Mouse (Mus musculus): Measurements from ENCODE around the gene Cldn2. TPM values are rescaled to one million over a fixed set of nuclear protein-coding genes. Genes with fewer than 3 reads are reported as not detected.
A peak's percentile ranks its signal among the peaks of the same experiment; 100 is the strongest.

The Cldn2 gene
- polyA plus RNA-seq, 1 experiment from 2014 or later: 0.11 TPM

DNA sequence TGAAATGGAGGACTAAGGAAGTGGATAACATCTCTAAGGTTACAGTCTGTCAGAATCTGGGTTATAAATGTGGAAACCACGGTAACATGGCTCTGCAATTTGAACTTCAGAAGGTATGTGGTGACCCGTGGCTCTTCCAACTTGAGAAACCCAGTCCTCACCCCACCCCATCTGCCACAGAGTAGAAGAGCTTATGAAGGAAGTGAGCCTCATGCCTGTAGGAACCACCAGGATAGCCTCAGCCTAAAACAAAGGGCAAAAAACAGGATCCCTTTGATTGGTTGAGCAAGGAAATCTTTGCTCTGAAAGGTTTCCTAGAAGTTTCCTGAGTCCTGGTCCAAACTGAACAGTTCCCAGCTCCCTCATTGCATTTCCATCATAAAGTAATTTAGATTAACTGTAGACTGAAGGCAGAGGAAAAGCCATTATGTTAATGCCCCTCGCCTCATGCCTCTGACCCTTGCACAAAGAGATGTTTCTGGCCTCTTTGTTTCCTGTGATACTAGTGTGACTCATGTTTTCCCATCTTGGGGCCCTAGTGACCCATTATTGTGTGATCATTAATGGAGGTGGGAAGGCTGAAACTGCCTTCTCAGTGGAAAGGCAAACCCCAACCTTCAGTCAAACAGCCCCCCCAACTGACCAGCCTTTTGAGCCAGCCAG lies 12.1 kb downstream of the Cldn2 start:
- H3K27ac ChIP-seq: no peak overlapping the region
- H3K9ac ChIP-seq (replicated peaks): no peak overlapping the region
- H3K4me2 ChIP-seq (replicated peaks): no peak overlapping the region
- H3K9me3 ChIP-seq: no peaks in the 10 kb centered on the region
- ATAC-seq: no peak
- 0 out of 2 replicates have a peak, but pooled peaks cover 4% of the 10 kb centered on the region for H3K4me1 ChIP-seq (replicated peaks)
- H3K27me3 ChIP-seq: peaks cover 44% of the 10 kb centered on the region
- H3K36me3 ChIP-seq: no peaks in the 10 kb centered on the region
- H3K4me3 ChIP-seq (replicated peaks): no peak overlapping the region
- 75% methylated on average over 3 of the region's 3 CpGs for WGBS

GRCm38 (mm10) chrX:139813299-139814002 lies 12.8 kb downstream of the Cldn2 start:
- no peaks in the 10 kb centered on the region for H3K9me3 ChIP-seq
- no peak overlapping the region for H3K27ac ChIP-seq
- WGBS: 71% methylated on average over 9 of the region's 9 CpGs
- H3K4me2 ChIP-seq (replicated peaks): no peak overlapping the region
- H3K27me3 ChIP-seq: peaks cover 44% of the 10 kb centered on the region
- H3K4me1 ChIP-seq (replicated peaks): no peaks in the 10 kb centered on the region
- no peak overlapping the region for H3K9ac ChIP-seq (replicated peaks)
- no peak for ATAC-seq
- no peak overlapping the region for H3K4me3 ChIP-seq (replicated peaks)
- no peaks in the 10 kb centered on the region for H3K36me3 ChIP-seq

GRCm38 (mm10) chrX:139814018-139814635 lies 13.5 kb downstream of the Cldn2 start:
- no peak overlapping the region for H3K27ac ChIP-seq
- H3K4me1 ChIP-seq (replicated peaks): no peaks in the 10 kb centered on the region
- no peaks in the 10 kb centered on the region for H3K9me3 ChIP-seq
- H3K27me3 ChIP-seq: peaks cover 38% of the 10 kb centered on the region
- 89% methylated on average over 8 of the region's 8 CpGs for WGBS
- no peak for ATAC-seq
- H3K36me3 ChIP-seq: no peaks in the 10 kb centered on the region
- H3K4me3 ChIP-seq (replicated peaks): no peak overlapping the region
- H3K9ac ChIP-seq (replicated peaks): no peak overlapping the region
- no peak overlapping the region for H3K4me2 ChIP-seq (replicated peaks)

DNA sequence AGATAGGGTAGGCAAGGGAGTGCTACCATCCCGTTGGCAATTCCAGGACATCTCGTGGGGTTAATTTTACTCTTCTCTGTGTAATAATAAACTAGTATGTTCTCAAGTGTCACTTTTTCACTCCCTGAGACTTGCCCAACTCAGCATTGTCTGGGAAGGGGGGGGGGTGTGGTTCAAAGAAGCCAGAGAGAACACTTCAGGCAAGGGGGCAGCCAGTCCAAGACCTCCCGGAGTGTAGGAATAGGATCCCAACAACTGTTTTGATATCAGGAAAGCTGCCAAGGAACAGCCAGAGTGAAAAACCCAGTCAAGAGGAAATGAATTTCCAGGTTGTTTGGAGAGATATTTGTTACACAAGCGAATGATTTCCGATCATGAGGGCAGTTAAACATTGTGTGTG lies 14.6 kb downstream of the Cldn2 start:
- Histone ChIP-seq H3K27ac (no peak overlapping the region), H3K4me1 (replicated peaks) (no peaks in the 10 kb centered on the region), H3K9me3 (no peaks in the 10 kb centered on the region), H3K4me3 (replicated peaks) (no peak overlapping the region), H3K9ac (replicated peaks) (no peak overlapping the region), H3K4me2 (replicated peaks) (no peak overlapping the region), H3K27me3 (peaks cover 32% of the 10 kb centered on the region), H3K36me3 (no peaks in the 10 kb centered on the region)
- 80% methylated on average over 5 of the region's 5 CpGs for WGBS
- ATAC-seq: no peak

- Histone ChIP-seq H3K36me3 (no peaks in the 10 kb centered on the region), H3K9ac (replicated peaks) (no peak overlapping the region), H3K4me2 (replicated peaks) (no peak overlapping the region), H3K27ac (no peak overlapping the region), H3K4me1 (replicated peaks) (no peaks in the 10 kb centered on the region), H3K9me3 (no peaks in the 10 kb centered on the region), H3K27me3 (peaks cover 9% of the 10 kb centered on the region; the same call in 1 of the 2 replicates), H3K4me3 (replicated peaks) (no peak overlapping the region)
- 84% methylated on average over 1 of the region's 1 CpGs for WGBS
- ATAC-seq: no peak
Observed at GRCm38 (mm10) chrX:139825402-139825801, 24.8 kb downstream of the Cldn2 start.

DNA sequence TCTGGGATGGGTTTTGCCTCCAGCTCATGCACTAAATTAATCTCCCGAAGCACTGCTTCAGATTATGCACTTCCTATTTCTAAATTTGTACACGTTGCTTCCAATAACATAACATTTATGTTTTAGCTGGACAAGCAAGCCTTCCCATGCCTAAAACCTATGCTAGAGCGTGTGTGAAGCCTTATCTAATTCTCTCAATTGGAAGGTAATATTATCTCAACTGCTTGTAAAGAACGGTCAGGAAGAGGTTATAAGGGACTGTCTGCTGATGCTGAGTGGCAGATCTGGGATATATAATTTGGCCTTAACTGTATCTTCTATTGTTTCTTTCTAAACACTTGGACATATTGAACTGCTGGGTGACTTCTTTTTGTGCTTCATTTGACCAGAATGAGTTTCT lies 26.3 kb downstream of the Cldn2 start:
- no peak for ATAC-seq
- Histone ChIP-seq H3K27me3 (peaks cover 9% of the 10 kb centered on the region; the same call in 1 of the 2 replicates), H3K36me3 (no peaks in the 10 kb centered on the region), H3K9me3 (no peaks in the 10 kb centered on the region), H3K4me2 (replicated peaks) (no peak overlapping the region), H3K4me3 (replicated peaks) (no peak overlapping the region), H3K9ac (replicated peaks) (no peak overlapping the region), H3K4me1 (replicated peaks) (no peaks in the 10 kb centered on the region), H3K27ac (no peak overlapping the region)
- 94% methylated on average over 4 of the region's 4 CpGs for WGBS

GRCm38 (mm10) chrX:139828363-139829092 lies 27.9 kb downstream of the Cldn2 start:
- H3K4me2 ChIP-seq (replicated peaks): no peak overlapping the region
- H3K27ac ChIP-seq: no peak overlapping the region
- no peaks in the 10 kb centered on the region for H3K4me1 ChIP-seq (replicated peaks)

DNA sequence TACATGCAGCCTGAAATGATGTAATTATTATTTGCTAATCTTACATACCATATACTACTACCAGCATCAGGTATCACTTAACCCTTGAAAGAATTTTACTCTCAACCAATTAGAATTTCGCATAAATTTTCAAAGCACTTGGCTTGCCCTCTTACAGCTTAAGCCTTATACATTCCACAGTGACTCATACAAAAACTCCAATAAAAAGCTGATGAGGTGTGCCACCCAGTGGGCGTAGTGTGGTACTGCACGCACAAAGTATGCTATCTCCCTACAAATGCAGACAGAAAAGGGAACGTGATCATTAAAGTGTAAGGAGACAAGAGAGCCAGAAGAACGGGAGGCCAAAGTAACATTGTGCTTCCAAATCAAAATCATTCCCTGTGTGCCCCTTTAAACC lies 31.8 kb downstream of the Cldn2 start:
- WGBS: 28% methylated on average over 5 of the region's 5 CpGs
- Histone ChIP-seq H3K27ac (no peak overlapping the region), H3K9ac (replicated peaks) (no peak overlapping the region), H3K27me3 (peaks cover 4% of the 10 kb centered on the region; the same call in 1 of the 2 replicates), H3K9me3 (no peaks in the 10 kb centered on the region), H3K4me2 (replicated peaks) (no peak overlapping the region), H3K36me3 (no peaks in the 10 kb centered on the region), H3K4me3 (replicated peaks) (no peak overlapping the region), H3K4me1 (replicated peaks) (no peaks in the 10 kb centered on the region)
- 0 out of 2 replicates have a peak, but pooled peaks have one; percentile 14 for ATAC-seq

More at GRCm38 (mm10) chrX:139828363-139829092, 27.9 kb downstream of the Cldn2 start:
- no peaks in the 10 kb centered on the region for H3K36me3 ChIP-seq
- WGBS: 92% methylated on average over 6 of the region's 6 CpGs
- no peak overlapping the region for H3K9ac ChIP-seq (replicated peaks)
- no peak overlapping the region for H3K4me3 ChIP-seq (replicated peaks)
- no peak for ATAC-seq
- H3K27me3 ChIP-seq: peaks cover 9% of the 10 kb centered on the region; the same call in 1 of the 2 replicates
- H3K9me3 ChIP-seq: no peaks in the 10 kb centered on the region

- peaks cover 7% of the 10 kb centered on the region; the same call in 1 of the 2 replicates for H3K27me3 ChIP-seq
- H3K4me2 ChIP-seq (replicated peaks): no peak overlapping the region
- no peaks in the 10 kb centered on the region for H3K36me3 ChIP-seq
- ATAC-seq: no peak
- WGBS: 46% methylated on average over 3 of the region's 3 CpGs
- H3K4me3 ChIP-seq (replicated peaks): no peak overlapping the region
- H3K9ac ChIP-seq (replicated peaks): no peak overlapping the region
- no peaks in the 10 kb centered on the region for H3K9me3 ChIP-seq
- no peaks in the 10 kb centered on the region for H3K4me1 ChIP-seq (replicated peaks)
- no peak overlapping the region for H3K27ac ChIP-seq
Observed at GRCm38 (mm10) chrX:139839057-139839456, 38.4 kb downstream of the Cldn2 start.

GRCm38 (mm10) chrX:139841091-139841490 lies 40.5 kb downstream of the Cldn2 start:
- Histone ChIP-seq H3K27ac (no peak overlapping the region), H3K9me3 (no peaks in the 10 kb centered on the region), H3K27me3 (peaks cover 7% of the 10 kb centered on the region; the same call in 1 of the 2 replicates), H3K4me1 (replicated peaks) (no peaks in the 10 kb centered on the region), H3K4me3 (replicated peaks) (no peak overlapping the region), H3K4me2 (replicated peaks) (no peak overlapping the region), H3K36me3 (no peaks in the 10 kb centered on the region), H3K9ac (replicated peaks) (no peak overlapping the region)
- 82% methylated on average over 6 of the region's 6 CpGs for WGBS
- ATAC-seq: no peak

DNA sequence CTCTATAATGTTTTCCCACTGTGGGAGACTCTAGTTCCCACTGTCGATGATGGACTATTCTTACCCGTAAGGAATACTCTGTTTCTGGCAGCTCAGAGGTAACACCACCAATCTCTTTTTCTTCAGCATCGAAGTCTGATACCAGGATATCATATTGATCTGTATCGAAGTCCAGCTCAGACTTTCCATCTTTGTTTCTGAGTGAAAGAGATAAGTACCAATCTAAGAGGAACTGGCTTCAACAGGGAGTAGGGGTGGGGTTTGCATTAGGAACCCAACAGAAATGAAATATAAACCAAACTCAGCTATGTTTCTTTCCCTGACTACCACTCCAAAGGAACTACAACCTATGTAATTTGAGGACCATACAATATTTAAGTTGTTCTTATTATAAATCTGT lies 54.2 kb downstream of the Cldn2 start:
- no peak overlapping the region for H3K27ac ChIP-seq
- H3K4me2 ChIP-seq (replicated peaks): no peak overlapping the region
- ATAC-seq: no peak
- WGBS: 94% methylated on average over 4 of the region's 4 CpGs
- no peaks in the 10 kb centered on the region for H3K9me3 ChIP-seq
- no peak overlapping the region for H3K4me3 ChIP-seq (replicated peaks)
- no peaks in the 10 kb centered on the region for H3K36me3 ChIP-seq
- no peaks in the 10 kb centered on the region for H3K4me1 ChIP-seq (replicated peaks)
- no peak overlapping the region for H3K9ac ChIP-seq (replicated peaks)
- H3K27me3 ChIP-seq: peaks cover 15% of the 10 kb centered on the region; the same call in 1 of the 2 replicates

- Histone ChIP-seq H3K9ac (replicated peaks) (no peak overlapping the region), H3K36me3 (no peaks in the 10 kb centered on the region), H3K27ac (no peak overlapping the region), H3K4me1 (replicated peaks) (no peaks in the 10 kb centered on the region), H3K27me3 (peaks cover 26% of the 10 kb centered on the region), H3K4me2 (replicated peaks) (no peak overlapping the region), H3K9me3 (no peaks in the 10 kb centered on the region), H3K4me3 (replicated peaks) (no peak overlapping the region)
- no peak for ATAC-seq
- WGBS: 80% methylated on average over 5 of the region's 5 CpGs
Observed at GRCm38 (mm10) chrX:139859402-139859801, 58.8 kb downstream of the Cldn2 start.

Data from midbrain, embryonic 13.5 days (tissue).